Mouse (Mus musculus) right cerebral cortex, postnatal 25 days (tissue): ENCODE results near the gene Naa60.
"Not testable (repeated sequence)": the region's sequence is repeated elsewhere in the genome, so short reads cannot be mapped to it uniquely, and the experiment has no call there.

ENCODE experiments used
- DNase-seq: peaks from one replicate; pipeline ENCODE4 v3.0.0; 2022

Naa60 gene

DNA sequence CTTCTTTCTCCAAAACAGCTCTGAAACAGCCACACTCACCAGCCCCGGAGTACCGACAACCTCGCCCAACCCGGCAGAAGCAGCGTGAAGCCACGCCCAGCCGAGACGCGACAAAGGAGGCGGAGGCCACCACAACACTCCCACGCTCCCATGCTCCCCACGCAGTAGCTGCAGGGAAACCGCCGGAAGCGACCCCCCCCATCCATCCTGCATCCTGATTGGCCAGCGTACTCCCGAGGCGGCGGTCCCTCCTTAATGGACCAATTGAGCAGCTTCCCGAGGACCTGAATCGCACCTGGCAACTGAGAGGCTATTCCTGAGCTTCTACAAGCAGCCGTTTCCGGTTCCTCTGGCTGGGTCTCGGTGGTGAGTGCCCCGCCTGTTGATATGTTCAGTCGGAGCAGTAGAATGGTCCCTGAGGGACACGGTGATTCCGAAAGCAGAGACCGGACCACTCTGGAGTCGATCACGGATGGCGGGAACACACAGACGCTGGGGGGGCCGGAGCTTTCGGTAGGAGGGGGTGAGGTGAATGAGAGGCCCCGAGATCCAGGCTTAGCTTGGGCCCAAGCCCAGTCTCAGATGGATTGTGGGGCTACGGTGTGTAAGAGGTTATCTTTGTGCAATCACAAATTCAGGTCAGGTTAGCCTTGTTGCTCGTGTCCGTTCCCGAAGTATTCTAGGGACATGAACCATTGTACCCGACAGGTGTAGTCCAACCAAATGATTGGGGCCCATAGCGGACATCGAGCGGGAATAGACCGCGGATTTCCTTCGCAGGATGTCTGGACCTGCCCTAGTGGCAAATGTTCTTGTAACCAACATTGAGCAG is at the start of gene Naa60:
Gene Naa60, plus strand, starts transcription at position 160 of the 832 bp plus-strand sequence.
- peak; percentile 88 for DNase-seq

DNA sequence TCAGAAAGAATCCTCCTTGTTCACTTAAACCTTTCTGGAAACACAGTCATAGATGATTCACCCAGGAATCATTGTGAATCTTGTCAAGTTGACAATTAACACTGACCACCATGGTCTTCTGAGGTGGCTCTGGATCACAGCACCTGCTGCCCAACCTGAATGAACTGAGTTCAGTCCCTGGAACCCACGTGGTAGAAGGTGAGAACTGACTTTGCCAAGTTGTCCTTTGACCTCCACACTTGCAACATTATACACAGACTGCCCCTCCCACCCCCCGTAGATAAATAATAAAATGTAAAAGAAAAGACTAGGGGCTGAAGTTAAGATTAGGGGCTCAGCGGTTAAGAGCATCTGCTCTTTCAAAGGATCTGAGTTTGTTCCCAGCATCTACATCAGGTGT is 44.2 kb upstream of the Naa60 start:
- no peak for DNase-seq

DNA sequence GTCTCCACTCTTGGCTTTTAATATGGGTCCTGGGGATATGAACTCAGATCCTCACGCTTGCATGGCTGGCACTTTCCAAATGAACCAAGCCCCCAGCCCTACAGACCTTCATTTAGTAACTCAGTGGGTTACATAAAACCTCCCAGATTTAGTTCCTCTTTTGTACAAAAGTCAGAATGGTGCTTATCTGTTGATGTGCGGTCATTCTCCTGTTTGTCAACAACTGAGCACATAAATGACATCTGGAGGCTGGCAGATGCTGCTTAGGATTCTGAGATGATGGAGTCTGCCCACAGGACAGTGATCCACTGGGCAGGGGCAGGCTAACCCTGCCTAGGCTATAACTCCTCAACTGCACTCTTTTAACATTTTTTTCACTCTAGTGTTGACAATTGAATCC is 42.4 kb upstream of the Naa60 start:
- no peak for DNase-seq

DNA sequence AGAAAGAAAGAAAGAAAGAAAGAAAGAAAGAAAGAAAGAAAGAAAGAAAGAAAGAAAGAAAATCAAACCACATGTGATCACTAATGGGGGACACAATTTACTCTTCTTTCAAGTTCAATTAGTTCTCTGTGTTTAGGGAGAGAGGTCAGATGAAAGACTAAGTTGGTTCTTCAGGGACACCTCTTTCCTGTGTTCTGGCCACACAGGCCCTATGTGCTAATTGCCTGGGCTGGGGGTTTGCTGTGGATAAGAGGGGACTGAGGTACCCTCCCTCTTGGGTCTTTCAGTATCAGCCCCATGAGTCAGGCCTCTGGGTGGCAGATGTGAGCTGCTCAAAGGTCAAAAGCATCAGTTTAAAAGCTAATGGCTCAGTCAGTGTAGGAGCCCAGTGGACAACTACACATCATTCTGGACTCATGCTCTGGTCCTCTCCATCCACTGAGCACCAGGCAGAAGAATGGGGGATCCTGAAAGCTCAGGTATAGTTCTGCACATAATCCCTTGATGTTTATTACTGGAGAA is 41.5 kb upstream of the Naa60 start, which contains the start of gene Olfr15:
Gene Olfr15, plus strand, starts transcription at position 291 of the 522 bp plus-strand sequence.
- no peak for DNase-seq

DNA sequence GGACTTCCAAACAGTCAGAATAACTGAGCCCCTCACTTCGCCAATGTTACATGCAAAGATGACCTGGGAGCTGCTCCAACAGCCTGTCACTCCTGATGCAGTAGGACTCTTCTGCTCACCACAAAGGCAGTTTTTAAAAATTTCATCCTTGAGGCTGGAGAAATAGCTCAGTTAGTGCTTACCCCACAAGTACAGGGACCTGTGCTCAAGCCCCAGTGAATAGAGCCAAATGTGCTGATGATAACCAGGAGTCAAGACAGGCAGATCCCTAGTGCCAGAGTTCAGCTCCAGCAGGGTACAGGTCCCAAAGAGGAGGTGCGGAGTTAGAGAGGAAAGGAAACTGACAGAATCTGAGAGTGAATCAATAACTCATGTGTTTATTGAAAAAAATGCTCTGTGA is 36.7 kb upstream of the Naa60 start:
- no peak for DNase-seq

DNA sequence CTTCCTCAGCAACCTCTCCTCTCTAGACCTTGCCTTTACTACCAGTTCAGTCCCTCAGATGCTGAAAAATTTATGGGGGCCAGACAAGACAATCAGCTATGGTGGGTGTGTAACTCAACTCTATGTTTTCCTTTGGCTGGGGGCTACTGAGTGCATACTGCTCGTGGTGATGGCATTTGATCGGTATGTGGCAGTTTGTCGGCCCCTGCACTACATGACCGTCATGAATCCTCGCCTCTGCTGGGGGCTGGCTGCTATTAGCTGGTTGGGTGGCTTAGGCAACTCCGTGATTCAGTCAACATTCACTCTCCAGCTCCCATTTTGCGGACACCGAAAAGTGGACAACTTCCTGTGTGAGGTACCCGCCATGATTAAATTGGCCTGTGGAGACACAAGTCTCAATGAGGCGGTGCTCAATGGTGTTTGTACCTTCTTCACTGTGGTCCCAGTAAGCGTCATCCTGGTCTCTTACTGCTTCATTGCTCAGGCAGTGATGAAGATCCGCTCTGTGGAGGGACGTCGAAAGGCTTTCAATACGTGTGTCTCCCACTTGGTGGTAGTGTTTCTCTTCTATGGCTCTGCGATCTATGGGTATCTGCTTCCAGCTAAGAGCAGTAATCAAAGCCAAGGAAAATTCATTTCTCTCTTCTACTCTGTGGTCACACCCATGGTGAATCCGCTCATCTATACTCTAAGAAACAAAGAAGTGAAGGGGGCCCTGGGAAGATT is 32.9 kb upstream of the Naa60 start:
- no peak for DNase-seq

DNA sequence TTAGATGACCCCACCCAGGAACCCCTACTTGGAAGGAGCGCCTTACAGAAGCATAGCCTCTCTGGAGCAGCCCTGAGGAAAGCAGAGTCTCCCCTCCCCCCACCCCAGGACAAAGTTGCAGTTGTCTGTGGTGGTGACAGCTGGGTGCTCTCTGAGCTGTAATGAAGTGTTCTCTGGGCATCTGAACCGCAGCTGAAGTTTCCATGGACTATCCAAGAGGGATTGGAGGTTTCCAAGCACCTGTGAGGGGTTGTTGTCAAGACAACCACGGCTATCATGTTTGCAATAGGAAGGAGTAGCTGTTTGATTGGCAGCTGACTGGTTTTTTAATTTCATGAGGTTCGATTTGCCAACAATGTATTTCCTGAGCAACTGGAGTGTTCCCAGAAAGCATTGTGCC is 29.2 kb upstream of the Naa60 start:
- DNase-seq: no peak

DNA sequence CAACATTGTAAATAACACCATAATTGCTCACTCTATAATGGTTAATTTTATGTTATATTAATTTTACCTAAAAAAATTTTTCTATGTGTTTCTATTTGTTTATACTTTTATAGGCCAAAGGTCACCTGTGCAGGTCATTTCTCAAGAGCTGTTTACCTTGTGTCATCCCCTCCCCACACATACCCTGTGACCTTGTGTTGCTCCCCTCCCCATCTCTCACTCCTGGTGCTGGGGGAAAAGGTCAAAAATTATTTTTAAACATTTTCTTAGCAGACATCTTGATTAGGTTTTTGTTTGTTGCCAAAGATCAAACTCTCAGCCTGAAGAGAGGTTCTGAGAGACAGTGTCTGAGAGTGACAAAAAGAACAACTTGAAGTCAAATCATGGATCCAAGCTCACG is 28.4 kb upstream of the Naa60 start:
- DNase-seq: no peak

DNA sequence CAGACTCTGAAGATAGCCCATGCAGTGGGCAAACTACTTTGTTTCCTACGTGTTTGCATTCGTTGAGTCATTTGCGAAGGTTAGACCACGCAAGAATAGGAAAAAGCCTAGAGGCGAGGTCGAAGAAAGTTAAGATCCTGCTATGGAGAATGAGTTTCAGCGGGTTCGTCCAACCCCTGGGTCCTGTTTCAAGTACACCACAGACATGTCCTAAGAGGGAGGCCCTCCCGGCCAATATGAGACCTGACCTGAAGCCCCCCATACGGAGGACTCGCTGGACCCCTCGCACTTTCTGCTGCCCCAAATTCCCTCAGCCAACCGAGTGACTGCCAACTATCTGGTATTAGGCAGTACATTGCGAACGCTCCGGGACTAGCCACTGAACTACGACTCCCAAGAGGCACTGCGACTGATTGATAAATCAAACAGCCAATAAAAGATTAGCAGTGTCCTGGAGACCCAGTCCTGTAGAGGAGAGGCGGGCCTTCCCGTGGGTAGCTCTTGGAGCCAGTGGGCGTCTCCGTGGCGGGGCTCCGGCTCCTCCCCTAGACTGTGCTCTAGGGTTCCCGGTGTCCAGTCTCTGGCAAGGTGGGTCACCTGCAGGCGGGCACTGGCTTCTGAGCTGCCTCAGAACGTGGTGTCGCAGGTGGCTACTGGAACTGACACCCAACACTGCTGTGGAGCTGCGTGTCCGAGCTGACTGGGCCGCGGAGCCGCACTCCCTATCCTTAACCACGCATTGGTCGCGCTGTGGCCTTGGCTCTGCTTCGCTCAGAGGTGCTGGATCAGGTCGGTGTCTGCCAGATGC is 25.3 kb upstream of the Naa60 start, which contains the start of gene Zfp174:
Gene Zfp174, plus strand, starts transcription at position 558 of the 808 bp plus-strand sequence.
- peak; percentile 91 for DNase-seq

DNA sequence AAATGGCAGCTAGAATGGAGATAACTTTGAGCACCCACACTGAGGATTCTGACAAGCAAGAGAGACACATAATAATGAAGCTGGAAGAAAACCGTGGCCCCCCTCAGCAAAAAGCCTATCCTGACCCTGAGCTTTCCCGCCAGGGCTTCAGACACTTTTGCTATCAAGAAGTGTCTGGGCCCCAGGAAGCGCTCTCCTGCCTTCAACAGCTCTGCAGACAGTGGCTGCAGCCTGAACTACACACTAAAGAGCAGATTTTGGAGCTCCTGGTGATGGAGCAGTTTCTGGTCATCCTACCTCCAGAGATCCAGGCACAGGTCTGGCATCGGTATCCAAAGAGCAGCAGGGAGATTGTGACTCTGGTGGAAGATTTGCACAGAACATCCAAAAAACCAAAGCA is 24.3 kb upstream of the Naa60 start:
- no peak for DNase-seq

DNA sequence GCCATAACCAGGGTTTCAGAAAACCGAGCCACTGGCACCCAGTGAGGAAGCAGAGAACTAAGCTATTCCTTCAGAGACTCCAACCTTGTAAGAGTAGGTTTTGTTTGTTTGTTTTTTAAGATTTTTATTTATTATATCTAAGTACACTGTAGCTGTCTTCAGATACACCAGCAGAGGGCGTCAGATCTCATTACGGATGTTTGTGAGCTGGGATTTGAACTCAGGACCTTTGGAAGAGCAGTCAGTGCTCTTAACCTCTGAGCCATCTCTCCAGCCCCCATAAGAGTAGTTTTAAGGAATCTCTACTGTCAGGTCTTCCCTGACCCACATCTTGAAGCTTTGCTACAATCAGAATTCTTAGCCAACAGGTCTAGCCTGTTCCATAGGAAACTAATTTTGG is 23.8 kb upstream of the Naa60 start:
- no peak for DNase-seq

DNA sequence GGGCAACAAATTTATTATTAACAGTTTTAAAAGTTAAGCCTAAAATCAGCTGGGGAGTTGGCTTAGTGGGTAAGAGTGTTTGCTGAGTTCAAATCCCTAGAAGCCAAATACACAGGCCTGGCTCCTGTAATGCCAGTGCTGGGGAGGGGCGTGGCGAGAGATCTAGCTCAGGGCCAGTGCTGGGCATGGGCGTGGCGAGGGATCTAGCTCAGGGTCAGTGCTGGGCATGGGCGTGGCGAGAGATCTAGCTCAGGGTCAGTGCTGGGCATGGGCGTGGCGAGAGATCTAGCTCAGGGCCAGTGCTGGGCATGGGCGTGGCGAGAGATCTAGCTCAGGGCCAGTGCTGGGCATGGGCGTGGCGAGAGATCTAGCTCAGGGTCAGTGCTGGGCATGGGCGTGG is 20.9 kb upstream of the Naa60 start:
- DNase-seq: not testable (repeated sequence)

DNA sequence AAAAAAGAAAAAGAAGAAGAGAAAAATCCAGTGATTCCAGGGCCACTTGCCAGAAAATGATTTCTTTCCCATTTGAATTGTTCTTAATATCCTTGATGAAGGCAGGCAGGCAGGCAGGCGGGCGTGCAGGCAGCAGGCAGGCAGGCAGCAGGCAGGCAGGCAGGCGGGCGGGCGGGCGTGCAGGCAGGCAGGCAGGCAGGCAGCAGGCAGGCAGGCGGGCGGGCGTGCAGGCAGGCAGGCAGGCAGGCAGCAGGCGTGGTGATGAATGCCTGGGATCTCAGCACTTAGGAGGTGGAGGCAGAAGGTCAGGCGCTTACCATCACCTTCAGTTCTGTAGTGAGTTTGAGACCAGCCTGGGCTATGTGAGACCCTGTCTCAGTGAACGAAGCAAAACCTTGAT is 19.6 kb upstream of the Naa60 start:
- DNase-seq: no peak

DNA sequence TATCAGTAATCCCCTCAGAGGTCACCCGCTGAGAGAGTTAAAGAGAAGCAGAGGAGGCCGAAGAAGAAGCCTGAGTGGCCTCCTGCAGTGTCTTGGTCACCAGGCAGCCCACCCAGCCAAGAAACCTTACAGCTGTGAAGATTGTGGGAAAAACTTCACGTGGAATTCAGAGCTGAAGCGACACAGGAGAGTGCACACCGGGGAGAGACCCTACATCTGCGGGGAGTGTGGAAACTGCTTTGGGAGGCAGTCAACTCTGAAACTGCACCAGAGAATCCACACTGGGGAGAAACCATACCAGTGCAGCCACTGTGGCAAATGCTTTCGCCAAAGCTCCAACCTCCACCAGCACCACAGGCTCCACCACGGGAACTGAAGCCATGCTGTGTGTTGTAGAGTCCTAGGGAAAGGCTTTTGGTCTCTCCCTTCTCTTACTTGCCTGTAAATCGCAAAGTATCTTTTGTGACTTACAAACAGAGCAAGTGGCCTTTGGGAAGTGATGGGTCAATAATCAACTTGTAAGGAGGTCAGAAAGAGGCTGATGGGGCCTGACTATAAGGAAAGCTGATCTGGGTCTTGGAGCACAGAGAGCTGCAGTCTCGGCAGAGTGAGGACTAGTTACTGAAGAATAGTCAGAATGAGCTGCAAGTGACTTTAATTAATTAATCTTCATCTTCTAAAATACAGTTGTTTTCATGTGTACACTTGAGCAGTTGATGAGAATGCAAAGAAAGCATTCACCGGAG is 17.6 kb upstream of the Naa60 start:
- DNase-seq: no peak

DNA sequence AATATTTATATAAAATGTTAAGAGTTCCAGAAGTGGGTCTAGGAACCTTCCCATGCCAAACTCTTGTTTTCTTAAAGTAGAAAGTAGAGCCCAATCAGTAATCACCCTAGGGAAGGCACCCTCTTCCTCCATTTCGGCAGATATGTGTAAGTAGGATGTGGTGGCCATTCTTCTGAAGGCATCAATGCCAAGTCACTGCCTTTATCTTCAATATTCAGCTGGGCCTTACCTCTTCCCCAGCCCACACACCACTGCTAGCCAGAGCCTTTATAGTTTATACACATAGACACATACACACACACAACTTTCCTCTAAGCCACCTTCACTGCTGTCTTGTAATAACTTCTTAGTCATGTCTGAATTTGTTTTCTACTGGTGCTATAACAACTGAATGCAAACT is 16.4 kb upstream of the Naa60 start:
- no peak for DNase-seq

DNA sequence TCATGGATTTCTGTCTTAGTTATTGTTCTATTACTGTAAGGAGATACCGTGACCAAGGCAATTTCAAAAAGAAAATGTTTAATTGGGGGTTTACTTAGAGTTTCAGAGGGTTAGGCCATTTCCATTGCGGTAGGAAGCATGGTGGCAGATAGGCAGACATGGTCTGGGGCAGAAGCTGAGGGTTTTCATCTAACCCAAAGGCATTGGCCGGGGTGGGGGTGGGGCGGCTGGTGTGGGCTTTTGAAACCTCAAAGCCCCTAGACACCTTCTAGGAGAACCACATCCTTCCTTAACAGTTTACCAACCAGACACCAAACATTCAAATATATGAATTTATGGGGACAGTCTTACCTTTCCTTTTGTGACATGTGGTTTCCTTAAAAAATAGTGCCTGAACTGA is 12.9 kb upstream of the Naa60 start:
- DNase-seq: no peak

DNA sequence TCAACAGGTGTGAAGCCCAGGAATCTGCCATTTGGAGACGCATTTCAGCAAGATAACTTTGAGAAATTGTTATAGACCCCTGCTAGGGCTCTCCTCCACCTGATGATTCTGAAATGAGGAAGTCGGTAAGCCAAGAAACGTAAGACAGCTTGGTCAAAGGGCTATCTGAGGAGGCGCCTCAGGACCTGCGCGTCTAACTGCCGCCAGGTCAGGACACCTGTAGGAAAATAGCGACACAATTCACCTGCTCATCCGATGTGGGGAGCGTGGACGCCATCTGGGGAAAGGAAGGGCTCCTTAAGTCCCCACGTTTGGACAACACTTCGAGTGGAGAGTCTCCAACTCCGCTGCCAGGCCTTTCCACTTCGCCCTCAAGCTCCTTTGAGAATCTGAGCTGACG is 360 bp upstream of the Naa60 start:
- DNase-seq: no peak

DNA sequence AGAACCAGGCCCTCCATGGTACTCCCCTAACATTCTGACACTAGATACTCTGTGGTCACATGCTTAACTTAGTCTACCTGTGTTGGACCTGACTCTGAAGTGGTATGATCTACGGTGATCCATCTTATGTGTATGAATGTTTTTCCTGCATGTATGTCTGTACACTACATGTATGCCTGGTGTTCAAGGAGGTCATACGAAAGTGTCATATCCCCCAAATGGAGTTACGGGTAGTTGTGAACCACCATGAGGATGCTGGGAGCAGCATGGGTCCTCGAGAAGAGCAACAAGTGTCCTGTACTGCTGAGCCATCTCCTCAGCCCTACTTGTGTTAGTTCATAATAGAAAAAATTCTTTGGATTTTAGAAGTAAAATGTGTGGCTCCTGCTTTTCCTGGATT is 4.2 kb downstream of the Naa60 start:
- DNase-seq: no peak

DNA sequence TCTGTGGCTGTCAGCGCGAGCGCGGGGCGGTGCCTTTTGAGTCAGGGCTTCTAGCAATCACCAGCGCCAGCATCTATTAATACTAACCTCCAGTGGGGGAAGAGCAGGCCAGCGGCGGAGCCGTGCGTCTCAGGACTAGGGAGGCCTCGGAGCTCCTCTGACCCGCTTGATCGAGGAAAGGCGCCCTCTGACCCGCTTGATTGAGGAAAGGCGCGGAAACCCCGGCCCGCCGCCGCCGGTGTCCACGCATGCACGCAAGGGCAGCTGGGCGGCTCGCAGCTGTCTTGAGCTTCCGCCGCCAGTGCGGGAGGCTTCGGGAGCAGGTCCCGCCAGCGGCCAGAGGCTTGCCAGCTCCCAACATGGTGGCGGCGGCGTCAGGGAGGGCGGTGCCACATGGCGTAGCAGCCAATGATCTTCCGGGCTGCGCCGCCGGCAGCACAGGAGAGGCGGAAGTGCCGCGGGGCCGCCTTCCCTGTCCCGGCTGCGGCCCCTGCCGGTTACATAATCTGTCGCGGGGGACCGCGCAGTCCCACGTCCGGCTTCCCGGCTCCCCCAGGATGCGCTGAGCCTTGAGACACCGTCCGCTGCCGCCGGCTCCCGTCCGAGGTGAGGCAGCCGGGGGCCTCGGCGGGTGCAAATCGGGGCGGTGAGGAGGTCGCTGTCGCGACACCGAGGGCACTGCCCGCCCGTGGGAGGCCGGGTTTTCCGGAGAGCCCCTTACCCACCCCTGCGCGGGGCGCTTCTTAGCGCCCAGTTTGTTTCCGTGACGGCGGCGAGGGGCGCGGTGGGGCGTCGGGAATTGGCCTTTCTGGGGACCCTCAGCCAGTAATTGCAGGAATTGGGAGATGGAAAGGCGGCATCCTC is 12.3 kb downstream of the Naa60 start, which contains the start of the genes Zfp597 and Gm20695:
Gene Zfp597, minus strand, starts transcription at position 361 of the 864 bp plus-strand sequence.
Gene Gm20695, plus strand, starts transcription at position 448 of the 864 bp plus-strand sequence.
- DNase-seq: peak; percentile 96

DNA sequence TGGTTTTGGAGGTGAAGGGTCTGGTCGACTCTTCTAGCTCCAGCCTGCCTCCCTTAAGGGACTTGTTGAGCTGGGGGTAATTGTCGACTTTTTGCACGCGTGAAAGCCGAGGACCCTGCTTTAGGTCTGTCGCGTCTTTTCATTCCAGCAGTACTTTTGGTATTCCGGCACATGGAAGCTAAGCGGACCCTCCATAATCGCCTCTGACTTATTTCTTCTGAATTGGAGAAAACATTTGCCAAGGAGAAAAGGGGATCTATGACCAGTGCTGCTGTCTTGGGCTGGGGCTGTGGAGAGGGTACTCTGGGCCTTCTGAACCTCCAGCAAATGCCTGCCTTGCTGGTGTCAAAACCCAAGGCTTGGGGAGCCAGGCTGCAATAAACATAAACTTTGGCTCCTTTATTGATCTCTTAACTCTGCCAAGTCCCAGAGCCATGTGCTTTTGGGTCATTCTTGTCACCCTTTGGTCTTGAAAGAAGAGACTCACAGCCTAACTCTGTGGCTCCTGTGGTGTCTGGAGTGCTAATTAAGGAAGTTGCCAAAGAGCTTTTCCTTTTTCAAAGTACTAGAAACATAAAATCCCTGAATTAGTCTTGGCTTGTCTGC is 13.0 kb downstream of the Naa60 start:
- DNase-seq: no peak
